Mouse (Mus musculus) embryonic facial prominence, embryonic 10.5 days (tissue): Measurements from ENCODE around the gene Ttll5. TPM values are rescaled to one million over a fixed set of nuclear protein-coding genes. Genes with fewer than 3 reads are reported as not detected.

Experiments
- DNase-seq: peaks from one replicate; pipeline ENCODE4 v3.0.0-alpha.2; 2017; ENCODE audit warnings: low spot score
- H3K27ac ChIP-seq: fragments of 300-500 bp; sonication (generic); replicated peaks from 2 replicates; pipeline ENCODE4 v1.5.1; 2016; ENCODE audit warnings: mild to moderate bottlenecking
- H3K27me3 ChIP-seq: fragments of 300-500 bp; sonication (generic); replicated peaks from 2 replicates; pipeline ENCODE4 v1.6.1; 2016; ENCODE audit warnings: low read depth, mild to moderate bottlenecking; ENCODE audit not compliant: poor library complexity, severe bottlenecking
- H3K36me3 ChIP-seq: fragments of 300-500 bp; sonication (generic); replicated peaks from 2 replicates; pipeline ENCODE4 v1.6.1; 2016; ENCODE audit warnings: mild to moderate bottlenecking, moderate library complexity
- H3K4me1 ChIP-seq: fragments of 300-500 bp; sonication (generic); 2 replicates; pipeline ENCODE4 v1.6.1; 2016
- H3K4me3 ChIP-seq: fragments of 300-500 bp; sonication (generic); 2 replicates; pipeline ENCODE4 v1.5.1; 2016; ENCODE audit warnings: mild to moderate bottlenecking, moderate library complexity
- H3K9me3 ChIP-seq: fragments of 300-500 bp; sonication (generic); 2 replicates; pipeline ENCODE4 v1.6.1; 2016; ENCODE audit warnings: mild to moderate bottlenecking
- WGBS: fragments of 180-500 bp; shearing (Covaris S2); methylation state at CpG from one replicate; pipeline ENCODE4 v1.1.7; 2016; 5-methylcytosine and 5-hydroxymethylcytosine counted together
- polyA plus RNA-seq: library from polyadenylated mRNA; unstranded; fragments of >200 nt; fragmentation: Nextera tagmentation; extraction: Ambion mirVana; gene quantifications from 2 replicates; pipeline ENCODE4 v1.2.1, GENCODE M21; 2016

Ttll5 gene
- polyA plus RNA-seq, 1 experiment from 2014 or later: 17.0 TPM

DNA sequence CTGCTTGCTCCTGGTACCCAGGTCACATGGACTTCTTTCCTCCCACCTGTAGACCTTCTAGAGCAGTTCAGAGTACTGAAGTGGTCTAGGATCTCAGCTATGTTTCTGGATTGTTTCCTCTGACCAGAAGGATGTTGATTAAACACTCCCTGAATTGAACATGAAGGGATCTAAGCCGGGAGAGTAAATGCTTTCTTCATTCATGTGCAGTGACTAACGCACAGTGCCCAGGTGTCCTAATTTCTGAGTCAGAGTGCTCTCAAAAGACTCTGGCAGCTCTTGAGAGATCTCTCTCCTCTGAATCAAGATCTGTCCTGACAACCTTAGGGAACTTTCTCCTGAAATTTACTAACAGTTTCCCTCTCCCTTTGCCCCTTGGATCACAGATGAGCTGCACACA is 187.7 kb downstream of the Ttll5 start:
- no peak overlapping the region for H3K27ac ChIP-seq
- DNase-seq: no peak
- peaks cover 3% of the 10 kb centered on the region; the same call in 1 of the 2 replicates for H3K36me3 ChIP-seq
- WGBS: 83% methylated on average over 2 of the region's 2 CpGs
- H3K4me1 ChIP-seq: peaks cover 9% of the 10 kb centered on the region
- H3K27me3 ChIP-seq: no peaks in the 10 kb centered on the region
- H3K9me3 ChIP-seq: no peaks in the 10 kb centered on the region
- no peak overlapping the region for H3K4me3 ChIP-seq

- no peak overlapping the region for H3K4me3 ChIP-seq
- no peaks in the 10 kb centered on the region for H3K4me1 ChIP-seq
- H3K36me3 ChIP-seq: peaks cover 3% of the 10 kb centered on the region; the same call in 1 of the 2 replicates
- H3K27me3 ChIP-seq: no peaks in the 10 kb centered on the region
- H3K27ac ChIP-seq: no peak overlapping the region
- 91% methylated on average over 2 of the region's 2 CpGs for WGBS
- no peaks in the 10 kb centered on the region for H3K9me3 ChIP-seq
- DNase-seq: no peak
Observed at GRCm38 (mm10) chr12:86014174-86014573, 189.7 kb downstream of the Ttll5 start.

GRCm38 (mm10) chr12:86014621-86015020 is 190.2 kb downstream of the Ttll5 start:
- no peak overlapping the region for H3K4me3 ChIP-seq
- H3K4me1 ChIP-seq: no peaks in the 10 kb centered on the region
- DNase-seq: no peak
- H3K27ac ChIP-seq: no peak overlapping the region
- no peaks in the 10 kb centered on the region for H3K27me3 ChIP-seq
- WGBS: 78% methylated on average over 3 of the region's 3 CpGs
- peaks cover 3% of the 10 kb centered on the region; the same call in 1 of the 2 replicates for H3K36me3 ChIP-seq
- no peaks in the 10 kb centered on the region for H3K9me3 ChIP-seq

DNA sequence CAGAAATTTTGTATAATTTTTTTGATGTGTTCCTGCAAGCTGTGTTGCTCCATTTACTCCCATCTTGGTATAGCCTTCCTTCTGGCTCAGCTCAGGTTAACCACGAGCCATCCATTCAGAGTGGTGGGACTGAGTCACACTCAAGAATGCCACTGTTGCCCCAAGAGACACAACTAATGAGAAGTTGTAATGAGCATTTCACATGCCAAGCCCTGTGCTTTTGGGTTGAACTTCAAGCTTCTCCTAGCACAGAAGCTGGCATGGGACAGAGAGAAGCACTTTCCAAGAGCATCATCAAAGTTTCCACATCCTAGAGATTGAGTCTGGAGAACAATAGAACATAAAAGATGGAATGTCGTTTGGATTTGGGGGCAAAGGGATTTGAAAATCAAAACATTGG is 190.7 kb downstream of the Ttll5 start:
- Histone ChIP-seq H3K9me3 (no peaks in the 10 kb centered on the region), H3K27ac (no peak overlapping the region), H3K27me3 (no peaks in the 10 kb centered on the region), H3K4me3 (no peak overlapping the region), H3K36me3 (peaks cover 3% of the 10 kb centered on the region; the same call in 1 of the 2 replicates), H3K4me1 (no peaks in the 10 kb centered on the region)
- 84% methylated on average over 2 of the region's 2 CpGs for WGBS
- no peak for DNase-seq

DNA sequence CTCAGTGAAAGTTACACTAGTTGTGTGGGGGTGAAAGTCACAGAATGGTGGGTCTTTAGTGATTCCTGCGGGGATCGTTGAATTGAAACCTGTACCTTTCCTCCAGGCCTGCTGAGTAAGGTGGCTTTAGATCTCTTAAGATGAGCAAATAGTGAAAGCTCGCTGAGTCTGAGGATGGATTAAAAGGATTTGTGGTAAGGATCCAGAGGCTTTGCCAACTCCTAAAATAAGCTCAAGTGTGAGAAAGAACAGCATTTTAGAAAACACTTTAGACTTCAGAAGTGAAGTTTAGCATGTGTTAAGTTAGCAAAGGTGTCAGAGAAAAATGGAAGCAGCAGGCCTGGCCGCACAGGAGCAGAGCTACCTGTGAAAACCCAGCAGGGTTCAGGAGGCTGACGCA is 192.9 kb downstream of the Ttll5 start:
- 75% methylated on average over 5 of the region's 5 CpGs for WGBS
- peaks cover 3% of the 10 kb centered on the region; the same call in 1 of the 2 replicates for H3K4me1 ChIP-seq
- no peak overlapping the region for H3K4me3 ChIP-seq
- H3K36me3 ChIP-seq: peaks cover 3% of the 10 kb centered on the region; the same call in 1 of the 2 replicates
- H3K9me3 ChIP-seq: no peaks in the 10 kb centered on the region
- no peak overlapping the region for H3K27ac ChIP-seq
- DNase-seq: no peak
- H3K27me3 ChIP-seq: no peaks in the 10 kb centered on the region

GRCm38 (mm10) chr12:86021583-86021982 is 197.1 kb downstream of the Ttll5 start:
- peaks cover 8% of the 10 kb centered on the region; the same call in 1 of the 2 replicates for H3K36me3 ChIP-seq
- no peak overlapping the region for H3K27ac ChIP-seq
- H3K9me3 ChIP-seq: no peaks in the 10 kb centered on the region
- no peak overlapping the region for H3K4me3 ChIP-seq
- 83% methylated on average over 6 of the region's 6 CpGs for WGBS
- H3K27me3 ChIP-seq: no peaks in the 10 kb centered on the region
- DNase-seq: no peak
- H3K4me1 ChIP-seq: peaks cover 13% of the 10 kb centered on the region; the same call in 1 of the 2 replicates

DNA sequence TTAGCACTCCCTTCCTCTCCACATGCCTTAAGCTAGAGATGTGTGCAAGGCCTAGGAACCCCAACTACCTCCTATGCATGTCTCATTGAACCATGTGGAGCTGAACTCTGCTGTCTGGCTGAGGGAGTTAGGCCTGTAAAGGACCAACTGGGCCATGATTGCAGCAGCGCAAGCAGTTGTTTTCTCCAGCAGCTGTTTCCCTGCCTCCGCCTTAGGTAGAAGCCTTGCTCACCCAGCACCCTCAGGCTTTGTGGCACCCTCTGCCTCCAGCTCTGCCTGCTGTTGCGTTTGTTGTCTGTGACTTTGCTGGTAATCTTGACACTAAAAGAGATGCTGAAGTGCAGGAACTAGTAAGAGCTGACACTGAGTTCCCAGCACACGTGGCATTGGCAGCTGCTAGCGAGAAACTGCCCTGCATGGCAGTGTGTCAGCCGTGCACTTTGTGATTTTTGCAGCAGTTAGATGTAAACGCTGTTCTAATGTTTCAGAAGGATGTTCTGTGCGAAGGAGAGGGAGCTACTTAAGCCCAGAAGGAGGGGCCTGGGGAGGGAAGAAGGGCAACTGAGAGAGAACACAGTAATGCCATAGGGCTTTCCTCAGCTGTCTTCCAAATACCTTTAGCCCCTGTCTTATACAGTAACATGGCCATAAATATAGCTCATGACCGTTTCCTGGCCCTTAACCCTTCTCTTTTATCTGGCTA is 198.0 kb downstream of the Ttll5 start:
- no peak for DNase-seq
- peaks cover 20% of the 10 kb centered on the region; the same call in 1 of the 2 replicates for H3K4me1 ChIP-seq
- no peak overlapping the region; the same call in 1 of the 2 replicates for H3K27ac ChIP-seq
- H3K4me3 ChIP-seq: no peak overlapping the region
- WGBS: 77% methylated on average over 9 of the region's 9 CpGs
- no peaks in the 10 kb centered on the region for H3K27me3 ChIP-seq
- H3K9me3 ChIP-seq: no peaks in the 10 kb centered on the region
- H3K36me3 ChIP-seq: peaks cover 8% of the 10 kb centered on the region; the same call in 1 of the 2 replicates

- H3K27ac ChIP-seq: no peak overlapping the region
- no peak for DNase-seq
- peaks cover 20% of the 10 kb centered on the region; the same call in 1 of the 2 replicates for H3K4me1 ChIP-seq
- no peaks in the 10 kb centered on the region for H3K9me3 ChIP-seq
- peaks cover 8% of the 10 kb centered on the region; the same call in 1 of the 2 replicates for H3K36me3 ChIP-seq
- H3K4me3 ChIP-seq: no peak overlapping the region
- H3K27me3 ChIP-seq: no peaks in the 10 kb centered on the region
- WGBS: 87% methylated on average over 4 of the region's 4 CpGs
Observed at GRCm38 (mm10) chr12:86023081-86023871, 198.8 kb downstream of the Ttll5 start.

- peak; percentile 32 for DNase-seq
- H3K4me3 ChIP-seq: no peak overlapping the region
- peaks cover 20% of the 10 kb centered on the region; the same call in 1 of the 2 replicates for H3K4me1 ChIP-seq
- peaks cover 8% of the 10 kb centered on the region; the same call in 1 of the 2 replicates for H3K36me3 ChIP-seq
- no peaks in the 10 kb centered on the region for H3K27me3 ChIP-seq
- H3K9me3 ChIP-seq: no peaks in the 10 kb centered on the region
- H3K27ac ChIP-seq: no peak overlapping the region
- WGBS: 58% methylated on average over 4 of the region's 4 CpGs
Observed at GRCm38 (mm10) chr12:86024426-86024825, 200.0 kb downstream of the Ttll5 start.

- Histone ChIP-seq H3K27me3 (no peaks in the 10 kb centered on the region), H3K4me3 (no peak overlapping the region), H3K27ac (no peak overlapping the region), H3K36me3 (peaks cover 8% of the 10 kb centered on the region; the same call in 1 of the 2 replicates), H3K9me3 (no peaks in the 10 kb centered on the region), H3K4me1 (peaks cover 20% of the 10 kb centered on the region; the same call in 1 of the 2 replicates)
- DNase-seq: no peak
- 91% methylated on average over 6 of the region's 6 CpGs for WGBS
Observed at GRCm38 (mm10) chr12:86025480-86025879, 201.0 kb downstream of the Ttll5 start.

- 76% methylated on average over 5 of the region's 5 CpGs for WGBS
- no peaks in the 10 kb centered on the region for H3K27me3 ChIP-seq
- no peaks in the 10 kb centered on the region for H3K9me3 ChIP-seq
- peaks cover 22% of the 10 kb centered on the region; the same call in 1 of the 2 replicates for H3K4me1 ChIP-seq
- peak; percentile 27 for DNase-seq
- no peak overlapping the region for H3K4me3 ChIP-seq
- no peak overlapping the region for H3K27ac ChIP-seq
- H3K36me3 ChIP-seq: peaks cover 8% of the 10 kb centered on the region; the same call in 1 of the 2 replicates
Observed at GRCm38 (mm10) chr12:86027000-86027399, 202.5 kb downstream of the Ttll5 start.

GRCm38 (mm10) chr12:86027747-86028146 is 203.3 kb downstream of the Ttll5 start:
- no peaks in the 10 kb centered on the region for H3K27me3 ChIP-seq
- WGBS: 74% methylated on average over 1 of the region's 1 CpGs
- no peak for DNase-seq
- no peaks in the 10 kb centered on the region for H3K9me3 ChIP-seq
- H3K4me1 ChIP-seq: peaks cover 15% of the 10 kb centered on the region; the same call in 1 of the 2 replicates
- H3K4me3 ChIP-seq: no peak overlapping the region
- no peak overlapping the region for H3K27ac ChIP-seq
- peaks cover 8% of the 10 kb centered on the region; the same call in 1 of the 2 replicates for H3K36me3 ChIP-seq
